Mouse (Mus musculus) erythroblast, embryonic 14.5 days (primary cell): ENCODE results near the gene Atp13a5.

Experiments
- GATA1 ChIP-seq: IDR thresholded peaks from 2 replicates; pipeline ENCODE4 v1.6.1; 2012; ENCODE audit warnings: low read length, inconsistent platforms, mixed read lengths
- TAL1 ChIP-seq: IDR thresholded peaks from 3 replicates; pipeline ENCODE4 v1.6.1; 2012; ENCODE audit warnings: low read length, inconsistent platforms, mixed read lengths

DNA sequence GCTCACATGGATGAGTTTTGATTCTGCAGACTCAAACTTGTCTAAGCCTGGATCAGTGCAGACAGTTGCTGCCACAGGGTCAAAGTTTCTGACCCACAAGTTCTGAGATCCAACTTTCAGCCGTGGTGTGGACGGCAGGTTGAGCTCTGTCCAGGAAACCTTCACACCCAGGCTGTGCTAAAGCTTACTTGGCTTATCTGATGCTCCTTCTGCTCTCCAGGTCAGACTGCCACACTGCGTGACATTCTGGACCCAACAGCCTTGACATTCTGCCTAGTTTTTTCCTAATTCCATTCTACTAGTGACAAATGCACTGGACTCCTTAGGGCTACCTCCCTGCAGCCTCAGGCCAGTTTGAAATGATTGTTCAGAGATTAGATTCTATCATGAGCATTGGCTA is 63.1 kb downstream of the Atp13a5 start:
- TF ChIP-seq TAL1 (no peak), GATA1 (no peak)
